Mouse (Mus musculus) kidney, adult 2 months (tissue): Measurements from ENCODE around the gene Rrp9. TPM values are rescaled to one million over a fixed set of nuclear protein-coding genes. Genes with fewer than 3 reads are reported as not detected.

Experiments used
- DNase-seq: peaks from one replicate; pipeline ENCODE4 v3.0.0; 2021
- H3K27ac ChIP-seq: fragments of 200-500 bp; 2 replicates; pipeline ENCODE4 v1.5.1; 2012; ENCODE audit warnings: low read depth, low read length, control low read depth, inconsistent platforms; ENCODE audit not compliant: insufficient read depth
- H3K27me3 ChIP-seq: fragments of 200-500 bp; replicated peaks from 2 replicates; pipeline ENCODE4 v1.6.1; 2012; ENCODE audit warnings: mild to moderate bottlenecking, moderate library complexity, low read length, inconsistent platforms; ENCODE audit not compliant: control insufficient read depth, insufficient read depth
- H3K36me3 ChIP-seq: fragments of 200-500 bp; 2 replicates; pipeline ENCODE4 v1.6.1; 2012; ENCODE audit warnings: mild to moderate bottlenecking, moderate library complexity, low read length, inconsistent platforms; ENCODE audit not compliant: control insufficient read depth, insufficient read depth
- H3K4me1 ChIP-seq: fragments of 200-500 bp; 2 replicates; pipeline ENCODE4 v1.6.1; 2011; ENCODE audit warnings: low read length; ENCODE audit not compliant: control insufficient read depth, insufficient read depth
- H3K4me3 ChIP-seq: fragments of 200-500 bp; 2 replicates; pipeline ENCODE4 v1.5.1; 2011; ENCODE audit warnings: mild to moderate bottlenecking, low read depth, low read length, control low read depth; ENCODE audit not compliant: insufficient read depth
- CTCF ChIP-seq: fragments of 200-500 bp; conservative IDR thresholded peaks from 2 replicates; pipeline ENCODE4 v1.5.1; 2011; ENCODE audit warnings: low read depth, mild to moderate bottlenecking, control low read depth, low read length, moderate library complexity, mixed read lengths; ENCODE audit not compliant: insufficient read depth, insufficient read length
- POLR2A ChIP-seq: fragments of 200-500 bp; IDR thresholded peaks from one replicate; pipeline ENCODE4 v1.6.1; 2011; ENCODE audit warnings: low read depth, low read length, control low read depth
- WGBS: fragments of 180-500 bp; shearing (Covaris S2); methylation state at CpG from one replicate; pipeline ENCODE4 v1.1.7; 2018; 5-methylcytosine and 5-hydroxymethylcytosine counted together
- polyA plus RNA-seq: library from polyadenylated mRNA; depleted of rRNA; stranded (reverse); fragments of >200 nt; gene quantifications from 2 replicates; pipeline ENCODE4 v1.2.3, GENCODE M21; 2012; rRNA removed

Rrp9 gene
- polyA plus RNA-seq, 1 experiment, result 17.5 TPM

- 29% methylated on average over 3 of the region's 3 CpGs for WGBS
- DNase-seq, result peak; percentile 16
- H3K4me1 ChIP-seq, result no peaks in the 10 kb centered on the region
- TF ChIP-seq POLR2A, result no peak
- peak; percentile 90 for TF ChIP-seq CTCF
- H3K36me3 ChIP-seq, result no peaks in the 10 kb centered on the region
- no peaks in the 10 kb centered on the region for H3K27me3 ChIP-seq
- H3K27ac ChIP-seq, result no peak overlapping the region
- no peak overlapping the region for H3K4me3 ChIP-seq
These were observed 56.1 kb downstream of the Rrp9 start for GRCm38 (mm10) chr9:106531833-106532232.

- no peaks in the 10 kb centered on the region for H3K36me3 ChIP-seq
- 94% methylated on average over 7 of the region's 7 CpGs for WGBS
- DNase-seq, result no peak
These were observed 58.5 kb downstream of the Rrp9 start for GRCm38 (mm10) chr9:106534296-106534695.

GRCm38 (mm10) chr9:106534975-106535374 lies 59.2 kb downstream of the Rrp9 start:
- H3K4me1 ChIP-seq, result no peaks in the 10 kb centered on the region
- H3K36me3 ChIP-seq, result no peaks in the 10 kb centered on the region
- DNase-seq, result no peak
- WGBS, result 85% methylated on average over 11 of the region's 11 CpGs
- no peak overlapping the region for H3K27ac ChIP-seq
- H3K4me3 ChIP-seq, result no peak overlapping the region
- H3K27me3 ChIP-seq, result no peaks in the 10 kb centered on the region
- TF ChIP-seq POLR2A, result no peak
- TF ChIP-seq CTCF, result no peak

More at GRCm38 (mm10) chr9:106534296-106534695, 58.5 kb downstream of the Rrp9 start:
- no peaks in the 10 kb centered on the region for H3K27me3 ChIP-seq
- H3K27ac ChIP-seq, result no peak overlapping the region
- TF ChIP-seq CTCF, result no peak
- TF ChIP-seq POLR2A, result no peak
- H3K4me1 ChIP-seq, result no peaks in the 10 kb centered on the region
- no peak overlapping the region for H3K4me3 ChIP-seq

Other genes with a start within 250 kb of the Rrp9 start
- gene Alas1, start 227.3 kb upstream of the Rrp9 start, polyA plus RNA-seq, result 315 and 343 TPM in 2 replicates
- gene Poc1a, start 194.9 kb upstream of the Rrp9 start, polyA plus RNA-seq, result 5.8 and 6.1 TPM in 2 replicates
- gene Dusp7, start 107.3 kb upstream of the Rrp9 start, polyA plus RNA-seq, result 38.8 and 44.1 TPM in 2 replicates
- 452 and 521 TPM in 2 replicates for gene Rpl29, start 46.5 kb upstream of the Rrp9 start, polyA plus RNA-seq
- gene Acy1, start 37.6 kb upstream of the Rrp9 start, polyA plus RNA-seq, result 141 and 154 TPM in 2 replicates
- gene Abhd14b, start 28.5 kb upstream of the Rrp9 start, polyA plus RNA-seq, result 470 and 526 TPM in 2 replicates
- 137 and 146 TPM in 2 replicates for gene Abhd14a, start 28.3 kb upstream of the Rrp9 start, polyA plus RNA-seq
- 90.3 and 115 TPM in 2 replicates for gene Pcbp4, start 22.7 kb upstream of the Rrp9 start, polyA plus RNA-seq
- gene Gpr62, start 10.0 kb upstream of the Rrp9 start, polyA plus RNA-seq, result 0.07 TPM in 1 of 2 replicates, not detected in the other
- 25.8 and 31.9 TPM in 2 replicates for gene Parp3, start 986 bp downstream of the Rrp9 start, polyA plus RNA-seq
- gene Iqcf1, start 24.0 kb downstream of the Rrp9 start, polyA plus RNA-seq, result not detected in 2 replicates
- gene Iqcf5, start 38.6 kb downstream of the Rrp9 start, polyA plus RNA-seq, result 0.39 TPM in 1 of 2 replicates, not detected in the other
- 0.06 and 0.11 TPM in 2 replicates for gene Iqcf3, start 85.7 kb downstream of the Rrp9 start, polyA plus RNA-seq
- gene Iqcf4, start 95.0 kb downstream of the Rrp9 start, polyA plus RNA-seq, result 0.22 TPM in 1 of 2 replicates, not detected in the other
- not detected in 2 replicates for gene Iqcf6, start 150.6 kb downstream of the Rrp9 start, polyA plus RNA-seq
- gene Grm2, start 180.1 kb downstream of the Rrp9 start, polyA plus RNA-seq, result not detected in 2 replicates
- gene Tex264, start 210.0 kb downstream of the Rrp9 start, polyA plus RNA-seq, result 219 and 248 TPM in 2 replicates